Mouse (Mus musculus) kidney, embryonic 15.5 days (tissue): Measurements from ENCODE around the gene Tcte2. TPM values are rescaled to one million over a fixed set of nuclear protein-coding genes. Genes with fewer than 3 reads are reported as not detected.

Experiments
- ATAC-seq: fragments of 200-750 bp; cut with Nextera tagmentation; replicated peaks from 2 replicates; pipeline ENCODE4 v1.8.0; 2017; ENCODE audit warnings: moderate TSS enrichment; ENCODE audit not compliant: low FRiP score
- H3K27ac ChIP-seq: fragments of 300-500 bp; sonication (generic); 2 replicates; pipeline ENCODE4 v1.5.1; 2015; ENCODE audit warnings: mild to moderate bottlenecking, inconsistent platforms
- H3K27me3 ChIP-seq: fragments of 300-500 bp; sonication (generic); 2 replicates; pipeline ENCODE4 v1.6.1; 2015; ENCODE audit warnings: inconsistent platforms
- H3K36me3 ChIP-seq: fragments of 300-500 bp; sonication (generic); 2 replicates; pipeline ENCODE4 v1.6.1; 2015; ENCODE audit warnings: inconsistent platforms
- H3K4me1 ChIP-seq: fragments of 300-500 bp; sonication (generic); 2 replicates; pipeline ENCODE4 v1.6.1; 2015; ENCODE audit warnings: inconsistent platforms
- H3K4me2 ChIP-seq: fragments of 300-500 bp; sonication (generic); 2 replicates; pipeline ENCODE4 v1.6.1; 2015; ENCODE audit warnings: moderate library complexity, mild to moderate bottlenecking, inconsistent platforms
- H3K4me3 ChIP-seq: fragments of 300-500 bp; sonication (generic); replicated peaks from 2 replicates; pipeline ENCODE4 v1.5.1; 2015; ENCODE audit warnings: mild to moderate bottlenecking, inconsistent platforms
- H3K9ac ChIP-seq: fragments of 300-500 bp; sonication (generic); 2 replicates; pipeline ENCODE4 v1.6.1; 2015; ENCODE audit warnings: mild to moderate bottlenecking, inconsistent platforms
- H3K9me3 ChIP-seq: fragments of 300-500 bp; sonication (generic); replicated peaks from 2 replicates; pipeline ENCODE4 v1.6.1; 2016; ENCODE audit warnings: inconsistent platforms
- WGBS: fragments of 180-500 bp; shearing (Covaris S2); methylation state at CpG from one replicate; pipeline ENCODE4 v1.1.7; 2015; ENCODE audit warnings: mixed read lengths; 5-methylcytosine and 5-hydroxymethylcytosine counted together
- polyA plus RNA-seq: library from polyadenylated mRNA; unstranded; fragments of >200 nt; fragmentation: Nextera tagmentation; extraction: Ambion mirVana; gene quantifications from 2 replicates; pipeline ENCODE4 v1.2.1, GENCODE M21; 2015

The Tcte2 gene
- polyA plus RNA-seq, 1 experiment from 2014 or later = 3.2 TPM

GRCm38 (mm10) chr17:13763819-13764218, 2.2 kb upstream of the Tcte2 start:
- peaks cover 22% of the 10 kb centered on the region for H3K4me1 ChIP-seq
- no peak overlapping the region for H3K4me3 ChIP-seq
- ATAC-seq = no peak
- no peak overlapping the region for H3K9ac ChIP-seq
- H3K27ac ChIP-seq = no peak overlapping the region
- no peak overlapping the region for H3K4me2 ChIP-seq
- no peaks in the 10 kb centered on the region for H3K27me3 ChIP-seq
- H3K9me3 ChIP-seq = no peaks in the 10 kb centered on the region
- H3K36me3 ChIP-seq = no peaks in the 10 kb centered on the region
- 68% methylated on average over 1 of the region's 1 CpGs for WGBS

- Histone ChIP-seq H3K27ac (peak overlapping the region; percentile 90), H3K4me3 (peak overlapping the region; percentile 72), H3K4me1 (peaks cover 26% of the 10 kb centered on the region), H3K4me2 (peak overlapping the region; percentile 95), H3K27me3 (no peaks in the 10 kb centered on the region), H3K36me3 (no peaks in the 10 kb centered on the region), H3K9me3 (no peaks in the 10 kb centered on the region), H3K9ac (peak overlapping the region; percentile 90)
- ATAC-seq = peak; percentile 68
- WGBS = under 1% methylated on average over 41 of the region's 72 CpGs
These were observed 898 bp downstream of the Tcte2 start for GRCm38 (mm10) chr17:13760675-13761178.

GRCm38 (mm10) chr17:13759853-13760627, 1.6 kb downstream of the Tcte2 start, which contains the start of gene Afdn:
Afdn (plus strand) TSS chr17:13760539.
- H3K9ac ChIP-seq = peak within 1 kb of the TSS; percentile 90
- H3K4me3 ChIP-seq = peak within 1 kb of the TSS; percentile 72

GRCm38 (mm10) chr17:13759156-13759852, 2.3 kb downstream of the Tcte2 start:
- peak overlapping the region; percentile 72 for H3K4me3 ChIP-seq
- 13% methylated on average over 13 of the region's 13 CpGs for WGBS

More at GRCm38 (mm10) chr17:13759853-13760627, 1.6 kb downstream of the Tcte2 start, which contains the start of gene Afdn:
- Histone ChIP-seq H3K27ac (peak within 1 kb of the TSS; percentile 90), H3K4me1 (peaks cover 26% of the 10 kb centered on the region), H3K27me3 (no peaks in the 10 kb centered on the region), H3K4me2 (peak within 1 kb of the TSS; percentile 95), H3K9me3 (no peaks in the 10 kb centered on the region), H3K36me3 (no peaks in the 10 kb centered on the region)
- WGBS = under 1% methylated on average over 107 of the region's 108 CpGs
- ATAC-seq = peak; percentile 97

GRCm38 (mm10) chr17:13758586-13758985, 3.0 kb downstream of the Tcte2 start:
- H3K4me1 ChIP-seq = peaks cover 23% of the 10 kb centered on the region
- peak overlapping the region; percentile 95 for H3K4me2 ChIP-seq
- H3K36me3 ChIP-seq = no peaks in the 10 kb centered on the region
- H3K27me3 ChIP-seq = no peaks in the 10 kb centered on the region
- WGBS = 91% methylated on average over 7 of the region's 7 CpGs
- no peak for ATAC-seq
- H3K9ac ChIP-seq = no peak overlapping the region
- H3K9me3 ChIP-seq = no peaks in the 10 kb centered on the region
- no peak overlapping the region for H3K4me3 ChIP-seq
- peak overlapping the region; percentile 90 for H3K27ac ChIP-seq

More at GRCm38 (mm10) chr17:13759156-13759852, 2.3 kb downstream of the Tcte2 start:
- H3K27ac ChIP-seq = peak overlapping the region; percentile 90
- no peaks in the 10 kb centered on the region for H3K36me3 ChIP-seq
- H3K9me3 ChIP-seq = no peaks in the 10 kb centered on the region
- H3K27me3 ChIP-seq = no peaks in the 10 kb centered on the region
- peak overlapping the region; percentile 95 for H3K4me2 ChIP-seq
- peak overlapping the region; percentile 90 for H3K9ac ChIP-seq
- peaks cover 23% of the 10 kb centered on the region for H3K4me1 ChIP-seq
- no peak for ATAC-seq

GRCm38 (mm10) chr17:13754940-13755339, 6.7 kb downstream of the Tcte2 start:
- H3K4me1 ChIP-seq = peaks cover 10% of the 10 kb centered on the region
- no peak for ATAC-seq
- no peaks in the 10 kb centered on the region for H3K27me3 ChIP-seq
- no peak overlapping the region for H3K4me2 ChIP-seq
- H3K36me3 ChIP-seq = no peaks in the 10 kb centered on the region
- no peaks in the 10 kb centered on the region for H3K9me3 ChIP-seq
- WGBS = 79% methylated on average over 6 of the region's 6 CpGs
- H3K9ac ChIP-seq = no peak overlapping the region
- no peak overlapping the region for H3K27ac ChIP-seq
- H3K4me3 ChIP-seq = no peak overlapping the region

- Histone ChIP-seq H3K4me3 (no peak overlapping the region), H3K4me2 (no peak overlapping the region), H3K9ac (no peak overlapping the region), H3K36me3 (no peaks in the 10 kb centered on the region), H3K4me1 (peaks cover 5% of the 10 kb centered on the region), H3K9me3 (no peaks in the 10 kb centered on the region), H3K27ac (no peak overlapping the region), H3K27me3 (no peaks in the 10 kb centered on the region)
- ATAC-seq = no peak
- 71% methylated on average over 4 of the region's 4 CpGs for WGBS
These were observed 7.7 kb downstream of the Tcte2 start for GRCm38 (mm10) chr17:13753918-13754317.

- WGBS = 87% methylated on average over 4 of the region's 4 CpGs
- no peak overlapping the region for H3K4me3 ChIP-seq
- H3K4me2 ChIP-seq = no peak overlapping the region
- peaks cover 26% of the 10 kb centered on the region for H3K4me1 ChIP-seq
- no peak for ATAC-seq
- H3K36me3 ChIP-seq = no peaks in the 10 kb centered on the region
- H3K9ac ChIP-seq = no peak overlapping the region
- no peak overlapping the region for H3K27ac ChIP-seq
- no peaks in the 10 kb centered on the region for H3K9me3 ChIP-seq
- H3K27me3 ChIP-seq = no peaks in the 10 kb centered on the region
These were observed 12.6 kb downstream of the Tcte2 start for GRCm38 (mm10) chr17:13749027-13749426.

GRCm38 (mm10) chr17:13747681-13748080, 13.9 kb downstream of the Tcte2 start:
- H3K27me3 ChIP-seq = no peaks in the 10 kb centered on the region
- no peak overlapping the region for H3K27ac ChIP-seq
- H3K36me3 ChIP-seq = no peaks in the 10 kb centered on the region
- H3K9me3 ChIP-seq = no peaks in the 10 kb centered on the region
- H3K4me1 ChIP-seq = peaks cover 38% of the 10 kb centered on the region
- ATAC-seq = no peak
- no peak overlapping the region for H3K4me2 ChIP-seq
- no peak overlapping the region for H3K4me3 ChIP-seq
- H3K9ac ChIP-seq = no peak overlapping the region
- WGBS = 89% methylated on average over 9 of the region's 9 CpGs

- no peaks in the 10 kb centered on the region for H3K9me3 ChIP-seq
- H3K4me1 ChIP-seq = peaks cover 50% of the 10 kb centered on the region
- no peaks in the 10 kb centered on the region for H3K27me3 ChIP-seq
- H3K27ac ChIP-seq = no peak overlapping the region
- 59% methylated on average over 6 of the region's 6 CpGs for WGBS
- no peak overlapping the region for H3K9ac ChIP-seq
- H3K36me3 ChIP-seq = no peaks in the 10 kb centered on the region
- no peak overlapping the region for H3K4me2 ChIP-seq
- H3K4me3 ChIP-seq = no peak overlapping the region
- ATAC-seq = no peak
These were observed 15.3 kb downstream of the Tcte2 start for GRCm38 (mm10) chr17:13746330-13746729.

GRCm38 (mm10) chr17:13745373-13745772, 16.3 kb downstream of the Tcte2 start:
- Histone ChIP-seq H3K4me3 (no peak overlapping the region), H3K4me1 (peaks cover 57% of the 10 kb centered on the region), H3K27me3 (no peaks in the 10 kb centered on the region), H3K36me3 (no peaks in the 10 kb centered on the region), H3K9ac (no peak overlapping the region), H3K4me2 (0 out of 2 replicates have a peak overlapping the region, but pooled peaks have one; percentile 12), H3K9me3 (no peaks in the 10 kb centered on the region), H3K27ac (peak overlapping the region; percentile 82)
- 58% methylated on average over 2 of the region's 2 CpGs for WGBS
- ATAC-seq = peak; percentile 52; the same call in 1 of the 2 replicates

- Histone ChIP-seq H3K4me3 (no peak overlapping the region), H3K27ac (peak overlapping the region; percentile 82), H3K4me1 (peaks cover 57% of the 10 kb centered on the region), H3K9me3 (no peaks in the 10 kb centered on the region), H3K27me3 (no peaks in the 10 kb centered on the region), H3K4me2 (0 out of 2 replicates have a peak overlapping the region, but pooled peaks have one; percentile 12), H3K9ac (no peak overlapping the region), H3K36me3 (no peaks in the 10 kb centered on the region)
- peak; percentile 85 for ATAC-seq
- 30% methylated on average over 4 of the region's 4 CpGs for WGBS
These were observed 16.8 kb downstream of the Tcte2 start for GRCm38 (mm10) chr17:13744824-13745223.
